Mouse (Mus musculus) T-cell, adult 2 months (primary cell): ENCODE measurements around the gene Ms4a12.
A peak's percentile ranks its signal among the peaks of the same experiment; 100 is the strongest.
"Not testable (repeated sequence)": the region's sequence is repeated elsewhere in the genome, so short reads cannot be mapped to it uniquely, and the experiment has no call there.

Experiments
- DNase-seq: peaks from one replicate; pipeline ENCODE4 v3.0.0; 2022; ENCODE audit warnings: low spot score

Ms4a12 gene

DNA sequence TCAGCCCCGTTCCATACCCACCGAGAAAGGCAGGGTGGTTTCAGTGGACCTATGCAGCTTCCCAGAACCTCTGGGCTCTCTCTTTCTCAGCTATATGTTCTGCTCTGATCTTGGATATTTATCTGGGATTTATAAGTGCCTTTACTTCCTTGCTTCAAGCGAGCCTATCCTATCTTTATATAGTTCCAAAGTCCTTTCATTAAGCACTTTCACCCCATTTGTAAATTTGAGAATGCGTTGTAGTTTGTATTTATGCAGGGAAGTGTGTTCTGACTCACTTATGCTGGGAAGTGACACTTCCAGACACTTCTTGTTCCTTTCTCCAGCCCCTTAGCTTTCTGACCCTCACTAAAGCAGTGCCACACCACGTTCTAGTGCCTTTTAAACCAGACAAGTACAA lies at the start of gene Ms4a12:
Ms4a12 (minus strand) TSS at position 101 of the 400 bp plus-strand sequence.
- no peak for DNase-seq

DNA sequence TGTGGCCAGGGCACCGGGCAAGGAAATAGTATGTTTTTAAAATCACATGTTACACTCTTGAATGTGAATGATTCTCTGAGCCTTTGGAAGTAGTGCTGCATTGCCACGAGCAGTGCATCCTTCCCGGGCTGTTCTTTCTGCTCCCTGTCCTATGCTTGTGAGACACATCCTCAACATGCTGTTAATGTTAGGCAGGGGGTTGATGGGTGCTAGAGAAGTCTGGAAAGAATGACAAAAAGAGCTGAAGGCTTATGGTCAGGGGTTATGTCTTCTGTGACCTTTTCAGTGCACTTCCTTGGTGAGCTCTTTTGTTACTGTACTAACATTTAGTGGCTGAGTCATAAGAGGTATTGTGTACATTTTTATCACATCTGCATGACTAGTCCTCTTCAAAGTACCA lies 48.0 kb upstream of the Ms4a12 start:
- no peak for DNase-seq

DNA sequence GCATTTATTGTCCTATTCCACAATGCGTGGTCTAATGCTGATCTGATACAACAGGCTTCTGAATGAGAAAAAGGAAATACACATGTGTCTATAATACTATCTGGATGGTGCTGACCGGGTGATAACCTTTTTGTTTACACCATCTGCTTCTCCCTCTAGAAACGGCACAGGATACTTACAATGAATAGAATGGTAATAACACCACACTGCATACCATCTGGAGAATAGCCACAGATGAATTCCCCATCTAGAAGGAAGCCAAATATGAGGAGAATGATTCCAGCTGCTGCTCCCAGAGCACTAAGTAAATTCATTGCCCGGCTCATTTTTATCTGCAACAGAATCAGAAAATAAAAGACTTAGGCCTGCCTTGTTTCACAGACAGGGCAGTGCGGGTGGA lies 44.2 kb upstream of the Ms4a12 start:
- no peak for DNase-seq

DNA sequence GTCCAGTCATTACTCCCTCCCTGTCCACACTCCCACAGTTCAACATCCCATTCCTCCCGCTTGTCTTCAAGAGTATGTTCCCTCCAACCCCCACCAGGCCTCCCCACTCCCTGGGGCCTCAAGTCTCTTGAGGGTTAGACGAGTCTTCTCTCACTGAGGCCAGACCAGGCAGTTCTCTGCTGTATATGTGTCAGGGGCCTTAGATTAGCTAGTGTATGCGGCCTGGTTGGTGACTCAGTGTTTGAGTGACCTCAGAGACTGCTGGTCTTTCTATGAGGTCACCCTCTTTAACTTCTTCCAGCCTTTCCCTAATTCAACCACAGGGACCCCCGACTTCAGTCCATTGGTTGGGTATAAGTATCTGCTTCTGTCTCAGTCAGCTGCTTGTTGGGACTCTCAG lies 34.7 kb upstream of the Ms4a12 start:
- no peak for DNase-seq

DNA sequence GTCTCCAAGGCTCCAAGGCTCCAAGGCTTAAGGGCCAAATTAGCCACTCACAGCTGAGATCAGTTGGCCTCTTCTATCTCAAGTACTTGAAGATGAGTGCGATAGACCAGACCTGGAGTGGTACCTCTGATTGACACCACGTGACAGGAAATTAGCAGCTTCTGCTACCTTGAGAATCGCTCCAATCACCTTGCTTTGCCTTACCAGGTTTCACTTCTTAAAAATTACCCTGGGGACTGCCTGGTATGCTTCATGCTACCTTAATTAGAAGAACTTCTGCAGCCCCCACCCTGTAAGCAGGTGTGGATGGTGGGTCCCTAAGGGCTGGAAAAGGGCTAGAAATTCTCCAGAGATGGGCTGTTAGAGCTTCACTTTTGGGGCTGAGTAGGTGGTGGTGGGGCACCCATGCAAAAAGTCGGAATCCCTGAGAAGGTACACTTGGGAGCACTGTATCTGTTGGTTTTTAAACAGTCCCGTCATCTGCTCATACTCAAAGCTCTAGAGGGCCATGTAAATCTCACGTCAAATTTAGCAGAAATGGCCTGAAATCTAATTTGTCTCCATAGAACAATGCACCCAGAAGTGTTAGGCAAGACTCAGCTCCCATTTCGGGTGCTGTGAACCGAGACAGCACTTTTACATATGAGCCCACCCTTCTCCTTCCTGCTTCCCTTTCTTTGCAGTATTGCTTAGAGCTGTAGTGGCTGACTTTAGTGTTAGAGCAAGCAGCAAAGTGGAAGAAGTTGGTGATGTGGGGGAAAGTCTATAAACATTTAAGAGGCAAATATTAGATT lies 34.0 kb upstream of the Ms4a12 start, which contains the start of gene Ms4a1:
Ms4a1 (minus strand) TSS at position 190 of the 794 bp plus-strand sequence.
- DNase-seq, result no peak

DNA sequence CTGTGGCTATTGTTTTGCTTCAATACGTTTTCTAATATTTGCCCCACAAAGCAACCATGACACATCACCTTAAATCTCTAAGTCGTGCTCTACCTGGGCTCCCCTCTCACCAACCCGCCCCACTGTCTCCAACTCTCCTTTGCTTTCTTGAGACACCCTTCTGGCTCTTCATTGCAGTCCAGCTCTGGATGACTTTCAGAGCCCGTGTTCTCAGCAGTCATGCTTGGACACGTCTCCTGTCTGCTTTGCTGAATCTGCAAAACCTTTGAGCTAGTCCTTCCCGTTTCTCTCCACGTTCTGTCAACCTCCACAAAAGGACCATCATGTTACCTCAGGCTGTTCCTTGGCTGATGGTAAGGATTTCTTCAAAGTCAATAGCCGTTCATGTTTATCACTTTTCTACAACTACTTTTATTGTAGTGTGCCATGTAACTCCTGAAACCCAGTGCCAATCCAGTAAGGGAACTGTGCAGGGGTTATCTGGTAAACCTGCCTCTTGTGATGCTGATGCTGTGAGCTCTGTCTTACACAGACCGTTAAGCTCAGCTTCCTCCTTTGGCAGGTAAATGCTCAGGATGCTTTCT lies 32.4 kb upstream of the Ms4a12 start:
- DNase-seq, result no peak

DNA sequence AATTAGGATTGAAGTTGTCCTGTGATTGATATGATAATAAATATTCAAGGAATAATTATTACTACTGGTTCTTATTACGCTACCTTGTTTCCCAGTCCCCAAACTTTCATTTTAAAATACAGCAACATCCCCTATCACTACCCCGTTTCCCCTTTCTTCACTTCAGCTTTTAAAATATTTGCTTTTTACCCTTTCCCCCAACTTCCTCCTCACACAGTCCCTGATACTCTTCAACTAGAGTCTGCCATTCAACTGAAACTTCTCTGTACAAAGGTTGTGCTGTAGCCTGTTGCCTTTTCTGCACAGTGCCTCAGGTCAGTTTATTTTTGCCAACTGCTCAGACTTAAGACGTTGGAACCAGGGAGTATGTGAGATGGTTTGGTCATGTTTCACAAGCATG lies 31.3 kb upstream of the Ms4a12 start:
- DNase-seq, result no peak

DNA sequence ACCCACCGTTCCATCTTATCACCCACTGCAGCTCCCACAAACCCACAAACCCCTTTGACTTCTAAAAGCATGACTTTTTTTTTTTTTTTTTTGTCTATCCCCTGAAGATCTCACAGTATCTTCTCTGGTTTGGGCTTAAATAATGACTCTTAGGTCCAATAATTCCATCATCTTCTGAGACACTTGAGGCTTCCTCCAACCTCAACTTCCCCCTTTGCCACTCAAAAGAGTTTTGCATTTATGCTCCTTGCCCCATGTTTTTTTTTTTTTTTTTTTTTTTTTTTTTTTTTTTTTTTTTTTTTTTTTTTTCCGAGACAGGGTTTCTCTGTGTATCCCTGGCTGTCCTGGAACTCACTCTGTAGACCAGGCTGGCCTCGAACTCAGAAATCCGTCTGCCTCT lies 30.7 kb upstream of the Ms4a12 start:
- DNase-seq, result not testable (repeated sequence)

DNA sequence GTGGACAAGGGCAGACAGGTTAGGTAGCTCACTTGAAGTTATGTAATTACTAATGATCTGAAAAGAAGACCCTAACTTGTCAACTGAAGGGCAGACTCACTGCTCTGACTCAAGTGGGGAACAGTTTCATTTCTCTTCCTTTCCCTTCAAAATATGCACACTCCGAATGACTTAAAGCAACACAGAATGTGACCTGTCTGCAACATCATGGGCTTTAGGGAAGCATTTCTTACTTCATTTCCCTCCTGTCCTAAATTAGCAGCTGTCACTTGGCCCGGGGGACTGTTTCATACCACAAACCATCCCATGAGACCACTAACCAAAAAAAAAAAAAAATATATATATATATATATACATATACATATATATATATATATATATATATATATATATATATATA lies 29.3 kb upstream of the Ms4a12 start:
- DNase-seq, result no peak

DNA sequence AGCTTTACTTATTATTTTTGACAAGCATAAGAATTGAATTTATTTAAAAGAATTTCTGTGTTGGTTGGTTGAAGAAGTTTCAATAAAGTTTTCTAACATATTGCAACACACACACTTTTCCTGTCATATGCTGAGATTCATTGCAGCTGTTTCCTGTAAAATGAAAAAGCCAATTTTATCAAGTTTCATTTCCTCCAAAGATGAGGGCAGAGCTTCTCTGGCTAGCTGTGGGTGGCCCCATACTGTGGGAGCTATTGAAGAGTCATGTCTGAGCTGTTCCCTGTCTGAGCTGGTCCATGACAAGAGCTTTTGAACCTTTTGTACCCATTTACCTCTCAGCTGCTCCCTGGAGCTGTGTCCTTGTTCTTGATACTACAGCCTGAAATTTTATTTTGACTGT lies 12.0 kb upstream of the Ms4a12 start:
- no peak for DNase-seq

DNA sequence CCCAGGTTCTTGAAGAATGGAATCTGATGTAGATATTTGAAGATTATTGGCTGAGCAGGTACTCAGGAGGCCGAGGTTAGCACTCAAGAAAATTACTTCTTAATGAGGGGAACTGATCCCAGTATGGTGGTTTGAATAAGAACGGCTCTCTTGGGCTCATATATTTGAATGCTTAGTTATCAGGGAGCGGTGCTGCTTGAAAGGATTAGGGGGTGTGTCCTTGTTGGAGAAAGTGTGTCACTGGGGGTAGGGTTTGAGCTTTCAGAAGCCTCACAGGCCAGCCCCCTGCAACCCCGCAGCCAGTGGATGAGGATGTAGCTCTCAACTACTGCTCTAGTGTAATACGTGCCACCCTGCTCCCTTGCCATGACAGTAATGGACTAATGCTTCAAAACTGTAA lies 10.3 kb upstream of the Ms4a12 start:
- DNase-seq, result no peak

DNA sequence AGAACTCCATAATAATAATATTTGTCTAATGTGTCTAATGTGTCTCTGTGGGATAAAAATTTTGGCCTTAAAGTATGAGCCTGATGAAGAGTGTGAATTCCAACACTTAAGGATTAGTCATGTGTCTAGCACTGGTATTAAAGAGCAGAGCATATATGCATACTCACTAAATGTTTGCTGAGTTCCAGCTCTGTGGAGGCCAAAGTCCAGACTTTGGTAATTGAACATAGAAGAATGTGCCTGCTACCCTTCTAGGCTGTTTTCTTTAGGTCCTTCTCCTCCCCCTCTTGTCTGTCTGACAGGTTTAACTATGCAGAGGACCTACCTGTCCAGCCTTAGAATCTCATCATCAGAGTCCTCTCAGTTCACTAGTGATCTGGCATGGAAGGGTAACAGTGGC lies 3.6 kb upstream of the Ms4a12 start:
- no peak for DNase-seq

DNA sequence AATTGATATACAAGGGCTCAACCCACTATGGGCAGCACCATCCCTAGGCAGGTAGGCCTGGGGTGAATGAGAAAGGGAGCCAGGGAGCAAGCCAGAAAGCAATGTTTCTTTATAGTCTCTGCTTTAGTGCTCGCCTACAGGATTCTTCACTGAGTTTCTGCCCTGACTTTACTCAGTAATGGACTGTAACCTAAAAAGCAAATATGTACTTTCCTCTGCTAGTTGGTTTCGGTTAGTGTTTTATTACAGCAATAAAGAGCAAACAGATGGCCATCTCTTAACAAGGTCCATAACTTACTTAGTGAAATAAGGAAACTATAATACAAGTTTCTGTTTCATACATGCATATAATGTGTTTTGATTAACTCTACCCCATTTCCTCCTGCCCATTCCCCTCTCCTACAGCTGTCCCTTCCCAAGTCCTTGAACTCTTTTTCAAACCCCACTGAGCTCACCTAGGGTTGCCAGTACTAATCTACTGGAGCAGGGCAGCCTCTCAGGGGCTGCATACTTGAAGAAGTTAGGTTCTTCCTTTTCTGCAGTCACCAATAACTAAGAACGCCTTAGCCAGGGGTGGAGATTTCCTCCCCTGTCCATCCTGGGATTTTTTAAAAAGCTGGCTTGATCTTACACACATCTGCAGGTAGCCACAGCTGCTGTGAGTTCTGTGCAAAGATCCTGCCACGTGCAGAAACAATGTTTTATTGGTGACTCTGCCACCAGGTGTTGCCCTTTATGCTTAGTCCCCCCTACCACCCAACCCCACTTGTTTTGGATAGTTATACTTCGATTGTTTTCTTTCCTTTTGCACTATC lies 2.9 kb upstream of the Ms4a12 start:
- DNase-seq, result no peak

DNA sequence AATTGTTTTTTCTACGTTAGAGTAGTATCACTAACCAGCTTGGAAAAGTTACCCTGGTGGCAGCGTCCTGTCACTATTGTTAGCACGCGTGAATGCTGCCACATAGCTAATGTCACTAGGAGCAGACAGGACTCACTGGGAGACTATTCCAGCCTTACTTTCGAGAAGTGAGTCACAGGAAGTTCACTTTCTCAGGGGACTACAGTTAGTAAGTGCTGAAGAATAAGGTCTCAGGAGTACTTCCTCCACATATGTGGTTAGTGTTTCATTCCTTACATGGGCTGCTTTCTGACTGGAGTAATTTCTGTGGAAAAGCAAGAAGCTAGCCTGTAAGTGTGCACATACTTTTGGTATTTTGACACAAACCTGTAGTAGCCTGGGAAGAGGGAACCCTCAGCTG lies 2.0 kb upstream of the Ms4a12 start:
- no peak for DNase-seq

DNA sequence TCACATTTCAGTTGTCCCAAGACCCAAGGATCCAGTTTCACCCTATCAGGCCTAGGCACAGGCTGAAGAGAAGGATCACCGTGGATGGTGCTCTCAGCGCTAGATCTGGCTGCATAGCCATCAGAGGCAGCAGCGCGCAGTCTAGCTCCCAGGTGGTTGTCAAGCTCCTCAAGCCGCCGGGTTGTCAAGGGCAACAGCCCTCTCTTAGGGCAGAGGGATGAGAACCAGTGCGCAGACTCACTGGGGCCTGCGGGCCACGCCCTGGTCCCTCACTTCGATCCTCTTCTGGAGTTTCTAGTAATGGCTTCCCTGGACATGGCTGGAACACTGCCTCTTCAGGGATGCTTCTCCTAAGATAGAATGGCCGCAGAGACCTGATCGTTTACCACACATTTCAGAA lies 35.7 kb downstream of the Ms4a12 start, which contains the start of gene Ms4a13:
Ms4a13 (minus strand) TSS at position 192 of the 400 bp plus-strand sequence.
- DNase-seq, result no peak

DNA sequence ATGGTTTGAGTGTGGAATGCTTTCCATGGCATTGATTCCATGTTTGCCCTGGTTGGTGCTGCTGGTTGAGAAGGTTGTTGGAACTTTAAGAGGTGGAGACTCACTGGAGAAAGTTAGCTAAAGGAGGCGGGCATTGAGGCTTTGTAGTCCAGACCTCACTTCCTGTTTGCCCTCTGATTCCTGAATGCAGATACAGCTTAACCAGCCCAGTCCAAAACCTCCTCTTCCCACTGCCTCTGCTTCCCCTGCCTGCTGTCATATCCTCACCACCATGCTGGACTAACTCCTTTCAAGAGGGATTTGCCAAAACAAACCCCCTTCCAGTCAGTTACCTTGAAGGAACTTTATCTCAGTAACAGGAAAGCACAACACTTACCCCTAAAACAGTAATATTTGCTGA lies 39.7 kb downstream of the Ms4a12 start:
- DNase-seq, result no peak

DNA sequence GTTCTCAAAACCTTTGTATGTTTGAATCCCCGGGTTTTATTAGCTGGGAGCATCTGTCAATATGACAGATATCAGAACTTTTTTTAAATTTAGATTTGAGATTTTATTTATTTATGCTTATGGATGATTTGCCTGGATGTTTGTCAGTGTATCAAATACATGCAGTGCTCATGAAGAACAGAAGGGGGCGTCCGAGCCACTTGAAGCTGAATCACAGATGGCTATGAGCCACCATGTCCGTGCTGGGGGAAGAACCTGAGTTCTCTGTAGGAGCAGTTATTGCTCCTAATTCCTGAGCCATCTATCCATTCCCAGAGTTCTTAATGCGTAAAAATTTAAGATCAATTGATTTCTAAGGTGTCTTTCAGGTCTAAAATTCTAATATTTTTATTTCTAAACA lies 48.1 kb downstream of the Ms4a12 start:
- peak; percentile 53 for DNase-seq

DNA sequence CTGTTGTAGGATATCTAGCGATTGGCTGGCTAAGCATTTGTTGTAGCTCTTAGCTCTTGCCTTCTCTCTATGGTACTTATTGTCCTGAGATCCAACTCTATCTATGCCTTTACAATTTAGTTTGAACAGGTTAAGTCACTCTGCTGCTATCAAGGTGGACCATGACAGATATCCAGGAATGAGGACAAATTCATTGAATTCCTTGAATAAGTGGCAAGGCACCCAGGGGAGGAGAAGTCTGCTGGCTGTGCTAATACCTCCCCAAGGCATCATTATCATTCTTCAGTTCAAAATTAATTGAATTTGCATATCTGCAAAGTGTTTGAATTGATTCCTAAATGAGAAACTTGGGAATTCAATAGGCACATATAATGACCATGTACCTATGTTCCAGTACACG lies 54.8 kb downstream of the Ms4a12 start:
- DNase-seq, result no peak

DNA sequence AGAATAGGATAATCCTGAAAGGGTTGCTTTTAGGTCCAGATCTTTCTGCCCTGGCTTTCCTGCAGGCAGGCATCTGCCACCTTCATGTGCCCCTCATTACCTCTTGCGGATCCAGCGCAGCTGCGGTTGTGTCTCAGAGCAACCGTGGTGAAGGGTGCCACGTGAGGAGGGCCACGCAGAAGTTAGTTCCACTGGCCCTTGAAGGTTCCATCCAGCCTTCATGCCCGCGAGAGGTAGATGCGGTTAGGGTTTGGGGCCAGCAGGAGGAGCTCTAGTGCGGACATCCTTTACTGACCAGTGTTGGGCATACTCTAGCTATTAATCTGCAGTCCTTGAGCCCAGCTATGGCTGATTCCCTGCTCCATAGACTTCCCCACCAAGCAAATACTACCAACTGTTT lies 67.1 kb downstream of the Ms4a12 start, which contains the start of gene 1700025F22Rik:
1700025F22Rik (minus strand) TSS at position 149 of the 400 bp plus-strand sequence.
- peak; percentile 28 for DNase-seq
